Mouse (Mus musculus): ENCODE measurements around the gene Ppm1h. TPM values are rescaled to one million over a fixed set of nuclear protein-coding genes. Genes with fewer than 3 reads are reported as not detected.
"Not testable (repeated sequence)": the region's sequence is repeated elsewhere in the genome, so short reads cannot be mapped to it uniquely, and the experiment has no call there.

Gene Ppm1h
- total RNA-seq, 2 experiments from 2014 or later: 1.9 to 3.3 TPM

GRCm38 (mm10) chr10:122909406-122910032 is 231.0 kb downstream of the Ppm1h start:
- intact Hi-C loops (cut with DNase I; ENCODE audit: low total_unique reads): no loop called here
- DNase-seq: no peak

- intact Hi-C loops (cut with DNase I; ENCODE audit: low total_unique reads): no loop called here
- no peak for DNase-seq
These were observed 232.2 kb downstream of the Ppm1h start for GRCm38 (mm10) chr10:122910798-122911225.

- intact Hi-C loops (cut with DNase I; ENCODE audit: low total_unique reads): no loop called here
- no peak for DNase-seq
These were observed 233.1 kb downstream of the Ppm1h start for GRCm38 (mm10) chr10:122911668-122912067.

- intact Hi-C loops (cut with DNase I; ENCODE audit: low total_unique reads): no loop called here
- DNase-seq: no peak
These were observed 233.6 kb downstream of the Ppm1h start for GRCm38 (mm10) chr10:122912086-122912690.

- DNase-seq: peak; percentile 89
- intact Hi-C loops (cut with DNase I; ENCODE audit: low total_unique reads): no loop called here
These were observed 234.3 kb downstream of the Ppm1h start for GRCm38 (mm10) chr10:122912701-122913368.

GRCm38 (mm10) chr10:122913393-122913792 is 234.8 kb downstream of the Ppm1h start:
- intact Hi-C loops (cut with DNase I; ENCODE audit: low total_unique reads): no loop called here
- no peak for DNase-seq

GRCm38 (mm10) chr10:122915905-122916304 is 237.3 kb downstream of the Ppm1h start:
- DNase-seq: no peak
- intact Hi-C loops (cut with DNase I; ENCODE audit: low total_unique reads): no loop called here

- intact Hi-C loops (cut with DNase I; ENCODE audit: low total_unique reads): no loop called here
- DNase-seq: no peak
These were observed 239.2 kb downstream of the Ppm1h start for GRCm38 (mm10) chr10:122917648-122918324.

GRCm38 (mm10) chr10:122918325-122918694 is 239.7 kb downstream of the Ppm1h start:
- intact Hi-C loops (cut with DNase I; ENCODE audit: low total_unique reads): no loop called here
- peak; percentile 39 for DNase-seq

GRCm38 (mm10) chr10:122918754-122919153 is 240.2 kb downstream of the Ppm1h start:
- intact Hi-C loops (cut with DNase I; ENCODE audit: low total_unique reads): no loop called here
- DNase-seq: no peak

- intact Hi-C loops (cut with DNase I; ENCODE audit: low total_unique reads): no loop called here
- DNase-seq: no peak
These were observed 240.9 kb downstream of the Ppm1h start for GRCm38 (mm10) chr10:122919416-122919815.

- intact Hi-C loops (cut with DNase I; ENCODE audit: low total_unique reads): no loop called here
- no peak for DNase-seq
These were observed 241.7 kb downstream of the Ppm1h start for GRCm38 (mm10) chr10:122920218-122920795.

GRCm38 (mm10) chr10:122922226-122922625 is 243.7 kb downstream of the Ppm1h start:
- intact Hi-C loops (cut with DNase I; ENCODE audit: low total_unique reads): no loop called here

GRCm38 (mm10) chr10:122924571-122924970 is 246.0 kb downstream of the Ppm1h start:
- DNase-seq; intact Hi-C loops (cut with DNase I; ENCODE audit: low total_unique reads): not testable (repeated sequence)

More at GRCm38 (mm10) chr10:122922226-122922625, 243.7 kb downstream of the Ppm1h start:
- DNase-seq: no peak

GRCm38 (mm10) chr10:122926275-122926674 is 247.7 kb downstream of the Ppm1h start:
- intact Hi-C loops (cut with DNase I; ENCODE audit: low total_unique reads): no loop called here
- no peak for DNase-seq

GRCm38 (mm10) chr10:122930520-122930919 is 252.0 kb downstream of the Ppm1h start:
- no peak for DNase-seq
- intact Hi-C loops (cut with DNase I; ENCODE audit: low total_unique reads): no loop called here

- peak; percentile 79 for DNase-seq
- intact Hi-C loops (cut with DNase I; ENCODE audit: low total_unique reads): no loop called here
These were observed 252.8 kb downstream of the Ppm1h start for GRCm38 (mm10) chr10:122931193-122931832.

GRCm38 (mm10) chr10:122931851-122932550 is 253.4 kb downstream of the Ppm1h start:
- intact Hi-C loops (cut with DNase I; ENCODE audit: low total_unique reads): no loop called here
- no peak for DNase-seq

Measured in gastrocnemius, postnatal 14 days (tissue).